Mouse (Mus musculus) hindbrain, embryonic 14.5 days (tissue): Measurements from ENCODE around the gene Kcnd3. TPM values are rescaled to one million over a fixed set of nuclear protein-coding genes. Genes with fewer than 3 reads are reported as not detected.
A peak's percentile ranks its signal among the peaks of the same experiment; 100 is the strongest.

Source experiments
- ATAC-seq: fragments of 200-750 bp; cut with Nextera tagmentation; 2 replicates; pipeline ENCODE4 v1.8.0; 2017; ENCODE audit warnings: moderate number of reproducible peaks, mild to moderate bottlenecking, moderate TSS enrichment, moderate library complexity; ENCODE audit not compliant: low FRiP score
- DNase-seq: peaks from one replicate; pipeline ENCODE4 v3.0.0-alpha.2; 2015; ENCODE audit warnings: low spot score
- H3K27ac ChIP-seq: fragments of 300-500 bp; sonication (generic); 2 replicates; pipeline ENCODE4 v1.5.1; 2014; ENCODE audit warnings: mild to moderate bottlenecking, moderate library complexity
- H3K27me3 ChIP-seq: fragments of 300-500 bp; sonication (generic); 2 replicates; pipeline ENCODE4 v1.6.1; 2014; ENCODE audit warnings: mild to moderate bottlenecking, low read length, mixed read lengths; ENCODE audit not compliant: control insufficient read depth, insufficient read depth
- H3K36me3 ChIP-seq: fragments of 300-500 bp; sonication (generic); replicated peaks from 2 replicates; pipeline ENCODE4 v1.6.1; 2014; ENCODE audit not compliant: control insufficient read depth, insufficient read depth
- H3K4me1 ChIP-seq: fragments of 300-500 bp; sonication (generic); replicated peaks from 2 replicates; pipeline ENCODE4 v1.6.1; 2014; ENCODE audit warnings: antibody characterized with exemption, low read length, mixed read lengths; ENCODE audit not compliant: control insufficient read depth, insufficient read depth
- H3K4me2 ChIP-seq: fragments of 300-500 bp; sonication (generic); replicated peaks from 2 replicates; pipeline ENCODE4 v1.6.1; 2014; ENCODE audit warnings: mild to moderate bottlenecking, moderate library complexity
- H3K4me3 ChIP-seq: fragments of 300-500 bp; sonication (generic); replicated peaks from 2 replicates; pipeline ENCODE4 v1.5.1; 2014; ENCODE audit warnings: mild to moderate bottlenecking, low read length
- H3K9ac ChIP-seq: fragments of 300-500 bp; sonication (generic); 2 replicates; pipeline ENCODE4 v1.6.1; 2014
- H3K9me3 ChIP-seq: fragments of 300-500 bp; sonication (generic); 2 replicates; pipeline ENCODE4 v1.6.1; 2016; ENCODE audit warnings: low read length; ENCODE audit not compliant: control insufficient read depth
- WGBS: fragments of 180-500 bp; shearing (Covaris S2); extraction: QIAGEN DNeasy Blood & Tissue Kit; methylation state at CpG from one replicate; pipeline ENCODE4 v1.1.7; 2014; 5-methylcytosine and 5-hydroxymethylcytosine counted together
- polyA plus RNA-seq: library from polyadenylated mRNA; unstranded; fragments of >200 nt; fragmentation: Nextera tagmentation; extraction: Ambion mirVana; gene quantifications from 2 replicates; pipeline ENCODE4 v1.2.1, GENCODE M21; 2014

Gene Kcnd3
- polyA plus RNA-seq, 1 experiment from 2014 or later, result 11.7 TPM

- H3K27ac ChIP-seq, result 0 out of 2 replicates have a peak overlapping the region, but pooled peaks have one; percentile 82
- no peak for DNase-seq
- H3K4me1 ChIP-seq, result peaks cover 44% of the 10 kb centered on the region
- WGBS, result 45% methylated on average over 8 of the region's 8 CpGs
- no peak overlapping the region for H3K4me3 ChIP-seq
- no peak overlapping the region for H3K9ac ChIP-seq
- H3K9me3 ChIP-seq, result no peaks in the 10 kb centered on the region
- ATAC-seq, result no peak
- H3K36me3 ChIP-seq, result no peaks in the 10 kb centered on the region
- H3K4me2 ChIP-seq, result no peak overlapping the region
- no peaks in the 10 kb centered on the region for H3K27me3 ChIP-seq
Observed at GRCm38 (mm10) chr3:105528860-105529259, 76.7 kb downstream of the Kcnd3 start.

GRCm38 (mm10) chr3:105529700-105530099, 77.6 kb downstream of the Kcnd3 start:
- peak overlapping the region; percentile 82 for H3K27ac ChIP-seq
- peak; percentile 29; the same call in 1 of the 2 replicates for ATAC-seq
- H3K27me3 ChIP-seq, result no peaks in the 10 kb centered on the region
- H3K9me3 ChIP-seq, result no peaks in the 10 kb centered on the region
- no peak overlapping the region for H3K4me3 ChIP-seq
- DNase-seq, result no peak
- no peak overlapping the region for H3K9ac ChIP-seq
- WGBS, result 8% methylated on average over 5 of the region's 5 CpGs
- H3K4me2 ChIP-seq, result no peak overlapping the region
- H3K36me3 ChIP-seq, result no peaks in the 10 kb centered on the region
- peaks cover 44% of the 10 kb centered on the region for H3K4me1 ChIP-seq

GRCm38 (mm10) chr3:105530363-105531130, 78.4 kb downstream of the Kcnd3 start:
- peak; percentile 76 for DNase-seq
- ATAC-seq, result peak; percentile 87
- no peaks in the 10 kb centered on the region for H3K27me3 ChIP-seq
- peak overlapping the region; percentile 82 for H3K27ac ChIP-seq
- no peaks in the 10 kb centered on the region for H3K9me3 ChIP-seq
- 14% methylated on average over 11 of the region's 11 CpGs for WGBS
- H3K4me1 ChIP-seq, result peaks cover 44% of the 10 kb centered on the region
- H3K4me2 ChIP-seq, result peak overlapping the region; percentile 41
- H3K36me3 ChIP-seq, result no peaks in the 10 kb centered on the region
- no peak overlapping the region for H3K9ac ChIP-seq
- no peak overlapping the region for H3K4me3 ChIP-seq

- WGBS, result 40% methylated on average over 6 of the region's 6 CpGs
- Histone ChIP-seq H3K4me3 (no peak overlapping the region), H3K4me2 (no peak overlapping the region), H3K9me3 (no peaks in the 10 kb centered on the region), H3K4me1 (peaks cover 16% of the 10 kb centered on the region), H3K9ac (no peak overlapping the region), H3K27ac (peak overlapping the region; percentile 49; the same call in 1 of the 2 replicates), H3K36me3 (no peaks in the 10 kb centered on the region), H3K27me3 (no peaks in the 10 kb centered on the region)
- no peak for DNase-seq
- peak; percentile 32; the same call in 1 of the 2 replicates for ATAC-seq
Observed at GRCm38 (mm10) chr3:105538406-105538805, 86.3 kb downstream of the Kcnd3 start.

- Histone ChIP-seq H3K9ac (no peak overlapping the region), H3K27ac (peak overlapping the region; percentile 49), H3K4me2 (no peak overlapping the region), H3K4me3 (no peak overlapping the region), H3K4me1 (peaks cover 16% of the 10 kb centered on the region), H3K36me3 (no peaks in the 10 kb centered on the region), H3K27me3 (no peaks in the 10 kb centered on the region), H3K9me3 (no peaks in the 10 kb centered on the region)
- no peak for DNase-seq
- 14% methylated on average over 13 of the region's 13 CpGs for whole genome bisulfite sequencing
- peak; percentile 87 for ATAC-seq
Observed at GRCm38 (mm10) chr3:105538819-105539607, 86.9 kb downstream of the Kcnd3 start.

GRCm38 (mm10) chr3:105542741-105543140, 90.6 kb downstream of the Kcnd3 start:
- H3K27me3 ChIP-seq, result no peaks in the 10 kb centered on the region
- no peak overlapping the region for H3K4me2 ChIP-seq
- no peaks in the 10 kb centered on the region for H3K9me3 ChIP-seq
- WGBS, result 85% methylated on average over 4 of the region's 4 CpGs
- peaks cover 23% of the 10 kb centered on the region for H3K4me1 ChIP-seq
- no peaks in the 10 kb centered on the region for H3K36me3 ChIP-seq
- no peak overlapping the region for H3K9ac ChIP-seq
- ATAC-seq (no peak), DNase-seq (no peak)
- no peak overlapping the region for H3K27ac ChIP-seq
- H3K4me3 ChIP-seq, result no peak overlapping the region

- no peak overlapping the region for H3K9ac ChIP-seq
- H3K4me2 ChIP-seq, result no peak overlapping the region
- no peaks in the 10 kb centered on the region for H3K9me3 ChIP-seq
- ATAC-seq (no peak), DNase-seq (no peak)
- 90% methylated on average over 1 of the region's 1 CpGs for WGBS
- H3K4me1 ChIP-seq, result peaks cover 13% of the 10 kb centered on the region
- H3K27me3 ChIP-seq, result no peaks in the 10 kb centered on the region
- no peaks in the 10 kb centered on the region for H3K36me3 ChIP-seq
- H3K27ac ChIP-seq, result no peak overlapping the region
- no peak overlapping the region for H3K4me3 ChIP-seq
Observed at GRCm38 (mm10) chr3:105544106-105544505, 92.0 kb downstream of the Kcnd3 start.

- H3K4me1 ChIP-seq, result 0 out of 2 replicates have a peak, but pooled peaks cover 7% of the 10 kb centered on the region
- no peak overlapping the region for H3K27ac ChIP-seq
- no peak overlapping the region for H3K9ac ChIP-seq
- 42% methylated on average over 13 of the region's 13 CpGs for WGBS
- ATAC-seq, result no peak
- H3K9me3 ChIP-seq, result no peaks in the 10 kb centered on the region
- H3K4me2 ChIP-seq, result no peak overlapping the region
- no peaks in the 10 kb centered on the region for H3K27me3 ChIP-seq
- no peak for DNase-seq
- H3K4me3 ChIP-seq, result no peak overlapping the region
- no peaks in the 10 kb centered on the region for H3K36me3 ChIP-seq
Observed at GRCm38 (mm10) chr3:105546611-105547071, 94.5 kb downstream of the Kcnd3 start.

GRCm38 (mm10) chr3:105548074-105548771, 96.1 kb downstream of the Kcnd3 start:
- no peak for ATAC-seq
- 75% methylated on average over 11 of the region's 11 CpGs for WGBS
- no peak overlapping the region for H3K4me3 ChIP-seq
- no peak overlapping the region for H3K4me2 ChIP-seq
- DNase-seq, result no peak
- H3K4me1 ChIP-seq, result 0 out of 2 replicates have a peak, but pooled peaks cover 7% of the 10 kb centered on the region
- no peaks in the 10 kb centered on the region for H3K9me3 ChIP-seq
- no peak overlapping the region for H3K27ac ChIP-seq
- H3K36me3 ChIP-seq, result no peaks in the 10 kb centered on the region
- H3K27me3 ChIP-seq, result no peaks in the 10 kb centered on the region
- no peak overlapping the region for H3K9ac ChIP-seq
